Mouse (Mus musculus) liver (tissue): ENCODE results near the gene Ffar2.
"Not testable (repeated sequence)": the region's sequence is repeated elsewhere in the genome, so short reads cannot be mapped to it uniquely, and the experiment has no call there.

Source experiments
- DNase-seq: peaks from one replicate; pipeline ENCODE4 v3.0.0-alpha.2; 2020; ENCODE audit warnings: mixed read lengths

Gene Ffar2

GRCm38 (mm10) chr7:30823675-30824074, at the start of gene Ffar2:
Gene Ffar2 (minus strand): TSS chr7:30823775.
- no peak for DNase-seq

- DNase-seq: peak; percentile 74
These were observed 49.5 kb upstream of the Ffar2 start for GRCm38 (mm10) chr7:30873083-30873482.

DNA sequence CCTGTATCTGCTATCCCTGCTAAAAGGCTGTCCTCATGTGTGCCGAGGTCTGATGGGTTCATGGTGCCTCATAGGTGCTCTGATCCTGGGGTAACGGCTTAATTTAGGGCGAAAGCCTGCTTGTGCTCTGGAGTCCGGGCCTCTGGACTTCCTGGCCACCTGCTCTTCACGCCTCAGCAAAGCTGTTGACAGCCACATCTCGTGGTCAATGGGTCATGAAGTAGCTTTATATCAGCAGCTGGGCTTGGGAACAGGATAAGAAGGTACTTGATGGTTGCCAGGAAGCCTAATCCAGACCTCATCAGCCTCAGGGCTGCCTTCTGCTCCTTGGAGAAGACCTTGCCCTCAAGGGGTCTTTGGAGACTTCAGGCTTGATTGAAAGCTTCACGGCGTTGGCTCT, 39.8 kb upstream of the Ffar2 start:
- DNase-seq: no peak

DNA sequence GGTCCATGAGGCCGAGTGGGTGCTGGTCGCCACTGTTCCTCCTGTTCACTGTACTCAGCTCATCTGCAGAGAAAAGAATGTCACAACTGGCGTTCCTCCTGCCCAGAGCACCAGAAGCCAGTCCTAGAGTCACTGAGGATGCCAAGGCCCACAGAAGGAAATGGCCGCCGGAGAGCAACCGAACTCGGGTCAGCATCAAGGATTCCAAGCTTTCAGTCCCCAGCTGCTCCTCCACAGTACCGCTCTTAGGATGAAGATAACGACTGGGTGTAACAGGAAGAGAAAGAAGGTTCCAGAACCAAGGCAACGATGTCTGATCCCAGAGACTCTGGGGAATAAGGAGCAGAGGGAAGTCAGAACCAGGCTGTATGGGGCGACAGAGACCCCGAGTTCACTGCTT, 37.9 kb upstream of the Ffar2 start, which contains the start of gene Ffar1:
Ffar1 (minus strand) TSS at position 101 of the 400 bp plus-strand sequence.
- DNase-seq: no peak

DNA sequence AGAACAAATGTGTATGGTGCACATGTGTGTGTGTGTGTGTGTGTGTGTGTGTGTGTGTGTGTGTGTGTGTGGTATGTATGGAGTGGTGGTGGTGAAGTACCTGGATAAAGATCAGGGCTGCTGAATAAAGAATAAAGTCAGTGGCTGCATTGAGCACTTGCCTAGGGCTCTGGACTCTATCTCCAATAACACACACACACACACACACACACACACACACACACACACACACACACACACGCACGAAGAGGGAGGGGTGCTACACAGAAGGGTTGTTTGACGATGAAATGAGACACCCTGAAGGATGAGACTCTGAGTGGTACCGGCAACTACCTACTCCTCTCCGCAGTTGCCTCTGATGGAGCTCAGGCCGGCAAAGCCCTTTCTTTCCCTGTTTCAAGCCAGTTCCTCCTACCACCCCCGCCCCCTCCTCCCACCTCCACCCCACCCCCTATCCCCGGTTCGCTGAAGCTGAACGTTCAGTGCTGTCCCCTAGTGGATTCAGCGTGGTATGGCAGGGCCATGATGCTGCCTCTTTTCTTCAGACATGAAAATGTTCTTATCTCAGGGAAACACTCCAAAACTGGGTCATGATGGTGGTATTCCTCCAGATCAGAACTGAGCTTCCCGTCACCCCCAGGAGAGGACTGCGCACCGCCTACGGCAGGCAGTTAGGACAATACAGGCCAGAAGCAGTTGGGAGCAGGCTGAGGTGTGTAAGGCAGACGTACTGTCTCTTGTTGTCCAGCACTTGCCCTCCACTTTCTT, 36.2 kb upstream of the Ffar2 start:
- peak; percentile 65 for DNase-seq

DNA sequence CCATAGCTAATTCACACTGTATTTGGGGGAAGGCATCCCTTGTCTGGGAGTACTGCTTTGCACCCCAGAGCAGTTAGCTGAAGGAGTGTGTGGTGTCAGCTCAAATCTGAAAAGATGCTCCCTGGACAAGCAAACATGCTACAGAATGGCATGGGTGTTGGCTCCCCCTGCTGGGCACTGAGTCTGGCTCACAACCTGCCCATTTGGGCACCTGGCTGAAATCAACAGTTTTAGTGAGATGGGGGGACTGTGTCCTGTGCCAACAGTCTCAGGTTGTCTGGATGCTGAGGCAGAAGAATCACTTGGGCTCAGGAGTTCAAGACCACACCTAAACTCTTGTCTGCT, 35.7 kb upstream of the Ffar2 start:
- DNase-seq: peak; percentile 71

DNA sequence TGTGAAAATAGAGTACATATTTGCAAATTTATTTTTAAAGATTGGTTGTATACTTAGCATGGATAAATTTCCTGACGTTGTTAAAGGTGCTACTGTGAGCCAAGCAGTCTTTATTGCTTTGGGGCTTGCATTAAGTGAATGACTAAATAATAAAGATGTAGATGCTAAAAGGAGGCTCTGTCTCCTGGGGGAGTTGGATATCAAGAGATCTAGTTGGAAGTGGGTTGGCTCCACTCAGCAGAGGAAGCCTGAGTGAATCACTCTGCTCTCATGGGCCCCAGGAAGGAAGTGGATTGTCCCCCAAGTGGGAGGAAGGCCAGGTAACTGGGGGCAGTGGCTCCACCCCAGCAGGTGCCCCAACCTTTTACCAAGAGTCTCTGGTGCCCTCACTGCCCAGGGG, 34.2 kb upstream of the Ffar2 start:
- no peak for DNase-seq

DNA sequence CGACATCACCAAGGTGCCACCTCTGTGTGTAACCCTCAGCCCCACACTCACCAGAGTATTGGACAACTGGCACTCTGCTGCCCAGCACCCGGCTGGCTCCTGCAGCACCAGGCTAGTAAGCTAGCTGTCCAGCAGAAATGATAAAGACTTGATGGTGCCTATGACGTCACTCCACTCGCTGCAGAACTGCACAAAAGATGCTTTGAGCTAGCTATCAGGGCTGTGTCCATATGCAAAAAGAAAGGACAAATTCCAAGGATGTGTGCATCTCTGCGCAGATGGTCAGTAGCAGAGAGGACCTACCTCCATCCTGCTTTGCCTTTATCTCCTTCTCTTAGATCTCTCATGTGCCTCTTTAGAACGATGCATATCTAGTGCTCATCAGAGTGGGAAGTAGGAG, 32.5 kb upstream of the Ffar2 start, which contains the start of gene Ffar3:
Ffar3 (minus strand) TSS at position 101 of the 400 bp plus-strand sequence.
- no peak for DNase-seq

- DNase-seq: no peak
These were observed 27.8 kb upstream of the Ffar2 start for GRCm38 (mm10) chr7:30851421-30851820.

GRCm38 (mm10) chr7:30847934-30848333, 24.4 kb upstream of the Ffar2 start:
- no peak for DNase-seq

GRCm38 (mm10) chr7:30847386-30847785, 23.8 kb upstream of the Ffar2 start:
- DNase-seq: no peak

DNA sequence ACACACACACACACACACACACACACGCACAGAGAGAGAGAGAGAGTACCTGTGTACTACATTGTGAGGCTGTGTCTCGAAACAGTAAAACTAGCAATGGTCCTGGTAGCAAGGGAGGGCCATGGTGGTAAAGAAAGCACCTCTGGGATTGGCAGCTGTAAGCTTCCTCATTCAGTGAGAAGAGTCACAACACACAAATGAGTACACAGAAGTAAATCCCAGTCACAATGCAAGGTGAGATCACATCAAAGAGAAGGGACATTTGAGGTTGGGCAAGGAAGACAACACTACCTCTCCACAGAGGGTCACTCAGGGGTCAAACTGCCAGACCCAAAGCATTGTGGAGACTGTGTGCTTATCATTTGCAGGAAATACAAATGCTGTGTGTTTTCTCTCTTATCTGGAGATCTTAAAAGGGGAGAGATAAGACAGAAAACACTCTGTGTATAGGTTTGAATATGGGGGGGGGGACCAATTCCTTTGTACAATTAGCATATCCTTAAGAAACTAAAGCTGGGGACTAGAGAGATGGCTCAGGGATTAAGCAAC, 23.0 kb upstream of the Ffar2 start:
- no peak for DNase-seq

DNA sequence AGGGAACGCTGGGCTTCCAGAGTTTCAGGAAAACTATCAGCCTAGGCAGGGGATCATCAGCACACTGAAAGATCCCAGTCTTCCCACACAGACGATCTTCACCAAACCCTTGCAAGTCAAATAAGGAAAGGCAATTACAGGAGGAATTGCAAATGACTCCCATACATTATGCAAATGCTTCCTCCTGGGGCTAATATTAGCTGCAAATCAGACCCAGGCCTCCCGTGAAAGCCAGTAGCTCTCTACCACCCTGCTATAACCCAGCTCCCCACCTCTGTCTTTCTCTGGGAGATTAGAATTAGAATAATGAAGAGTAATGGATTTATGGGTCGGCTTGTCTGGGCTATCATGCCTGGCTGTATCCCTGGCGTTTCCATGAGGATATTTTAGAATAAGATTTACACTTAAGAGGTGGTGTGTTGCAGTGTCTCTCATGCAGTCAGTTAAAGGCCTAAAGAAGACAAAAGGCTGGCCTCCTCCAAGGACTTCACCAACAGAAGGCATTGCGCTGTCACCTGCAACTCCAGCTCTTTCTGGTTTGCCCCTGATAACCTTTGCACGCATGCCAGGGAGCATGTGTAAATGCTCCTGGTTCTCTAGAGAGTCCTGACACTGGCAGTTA, 21.2 kb upstream of the Ffar2 start:
- no peak for DNase-seq

GRCm38 (mm10) chr7:30842092-30842491, 18.5 kb upstream of the Ffar2 start:
- DNase-seq: no peak

- no peak for DNase-seq
These were observed 17.8 kb upstream of the Ffar2 start for GRCm38 (mm10) chr7:30841379-30841778.

DNA sequence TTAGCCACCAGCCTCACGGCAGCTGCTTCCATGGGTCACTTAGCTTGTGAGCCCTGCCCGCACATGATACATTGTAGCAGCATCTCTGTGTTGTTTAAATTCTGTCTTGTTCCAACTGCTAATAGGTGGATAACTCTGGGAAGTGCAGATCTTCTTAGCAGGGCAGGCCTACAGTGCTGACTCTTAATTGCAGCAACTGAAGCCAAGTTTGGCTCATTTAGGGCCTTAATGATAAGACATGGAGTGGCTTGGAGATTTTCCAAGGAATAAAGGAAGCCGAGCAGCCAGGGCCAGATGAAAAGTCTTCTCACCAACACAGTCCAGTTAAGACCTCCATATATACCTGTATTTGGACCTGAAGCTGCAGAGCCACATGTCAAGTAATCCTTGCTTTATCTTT, 16.7 kb upstream of the Ffar2 start:
- DNase-seq: no peak

DNA sequence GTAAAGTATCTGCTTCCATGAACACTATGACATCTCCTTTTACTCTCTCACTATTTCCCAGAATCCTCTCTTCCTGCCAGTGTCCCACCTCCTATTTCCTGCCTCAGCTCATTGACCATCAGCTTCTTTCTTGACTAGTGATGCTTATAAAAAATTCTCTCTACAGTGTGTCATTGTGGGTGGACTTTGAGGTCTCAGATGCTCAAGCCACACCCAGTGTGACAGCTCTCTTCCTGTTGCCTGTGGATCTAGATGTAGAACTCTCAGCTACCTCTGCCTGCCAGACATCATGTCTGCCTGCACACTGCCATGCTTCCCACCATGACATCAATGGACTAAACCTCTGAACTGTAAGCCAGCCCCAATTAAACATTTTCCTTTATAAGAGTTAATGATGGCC, 13.7 kb upstream of the Ffar2 start:
- no peak for DNase-seq

DNA sequence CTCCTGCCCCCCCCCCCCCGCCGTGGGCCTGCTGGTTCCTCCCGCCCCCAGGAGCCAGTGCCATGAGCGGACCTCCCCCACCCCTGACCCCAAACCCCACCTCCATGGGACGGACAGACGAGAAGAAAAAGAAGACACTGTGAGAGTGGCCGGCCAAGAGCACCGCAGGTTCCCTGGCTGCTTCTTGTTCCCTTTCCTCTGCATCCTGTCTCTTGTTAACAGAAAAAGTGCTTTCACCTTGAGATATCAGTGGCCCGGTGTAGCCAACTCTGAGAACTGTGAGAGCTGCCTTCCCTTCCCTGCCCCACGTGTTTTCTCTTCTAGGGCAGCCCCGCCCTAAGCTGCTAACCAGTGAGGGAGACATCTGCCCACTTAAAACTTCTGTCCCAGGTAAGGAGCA, 9.1 kb upstream of the Ffar2 start:
- DNase-seq: not testable (repeated sequence)

DNA sequence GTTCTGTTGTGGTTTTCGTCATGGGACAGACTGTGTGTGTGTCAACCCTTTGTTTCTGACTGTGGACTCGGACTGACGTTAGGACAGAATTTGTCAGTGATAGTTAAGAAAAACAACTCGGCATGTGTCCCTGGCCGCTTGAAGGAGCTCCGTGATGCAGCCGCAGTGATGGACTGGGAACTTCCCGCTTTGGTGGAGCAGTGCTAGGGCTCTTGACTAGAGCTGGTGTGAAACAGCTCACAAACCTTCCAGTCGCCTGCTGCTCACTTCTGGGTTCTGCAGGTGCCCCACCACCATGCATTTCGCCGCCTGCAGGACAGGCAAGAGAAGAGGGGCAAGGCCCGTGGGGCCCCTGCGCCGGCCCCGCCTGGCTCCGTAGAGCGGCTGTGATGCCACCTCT, 8.7 kb upstream of the Ffar2 start:
- no peak for DNase-seq

DNA sequence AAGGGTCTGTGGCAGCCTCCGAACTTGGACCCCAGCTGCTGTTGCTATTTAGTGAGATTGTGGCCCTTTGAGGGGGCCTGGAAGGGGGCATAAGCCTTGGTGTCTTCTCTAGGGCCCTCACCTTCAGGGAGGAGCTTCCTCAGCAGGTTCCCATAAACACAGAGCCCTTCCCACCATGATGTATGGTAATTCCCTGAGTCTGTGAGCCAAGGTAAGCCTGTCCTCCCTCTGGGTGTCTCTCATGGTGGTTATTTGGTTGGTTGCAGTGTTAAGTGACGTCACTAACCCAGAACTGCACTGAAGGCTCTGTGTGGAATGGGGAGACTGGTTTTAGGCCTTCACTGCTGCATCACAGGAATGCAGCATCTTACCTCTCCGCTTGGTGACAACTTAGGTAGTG, 5.9 kb upstream of the Ffar2 start:
- no peak for DNase-seq

DNA sequence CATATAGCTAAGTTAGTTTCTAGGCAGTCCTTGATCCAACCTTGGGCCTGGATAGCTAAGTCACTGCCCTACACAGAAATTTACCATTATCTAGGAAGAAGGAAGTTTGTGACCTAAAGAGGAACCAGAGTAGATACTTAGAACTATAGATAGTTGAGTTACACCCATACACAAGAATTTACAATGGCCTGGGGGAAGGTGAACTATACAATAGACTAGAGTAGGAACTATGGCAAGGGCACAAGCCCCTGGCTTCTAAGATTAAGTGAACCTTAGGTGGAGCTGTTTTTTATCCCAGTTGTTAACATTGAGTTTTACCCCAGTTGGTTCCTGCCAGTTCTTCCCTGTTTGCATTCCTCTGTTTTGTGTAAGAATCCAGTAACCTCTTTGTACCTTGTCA, 5.3 kb upstream of the Ffar2 start:
- DNase-seq: not testable (repeated sequence)

GRCm38 (mm10) chr7:30826660-30827059, 3.1 kb upstream of the Ffar2 start:
- no peak for DNase-seq

GRCm38 (mm10) chr7:30824306-30824705, 731 bp upstream of the Ffar2 start:
- no peak for DNase-seq

GRCm38 (mm10) chr7:30821532-30821931, 2.0 kb downstream of the Ffar2 start:
- DNase-seq: no peak
